Mouse (Mus musculus): ENCODE data around the gene Rin1.
"Not testable (repeated sequence)": the region's sequence is repeated elsewhere in the genome, so short reads cannot be mapped to it uniquely, and the experiment has no call there.

The Rin1 gene

DNA sequence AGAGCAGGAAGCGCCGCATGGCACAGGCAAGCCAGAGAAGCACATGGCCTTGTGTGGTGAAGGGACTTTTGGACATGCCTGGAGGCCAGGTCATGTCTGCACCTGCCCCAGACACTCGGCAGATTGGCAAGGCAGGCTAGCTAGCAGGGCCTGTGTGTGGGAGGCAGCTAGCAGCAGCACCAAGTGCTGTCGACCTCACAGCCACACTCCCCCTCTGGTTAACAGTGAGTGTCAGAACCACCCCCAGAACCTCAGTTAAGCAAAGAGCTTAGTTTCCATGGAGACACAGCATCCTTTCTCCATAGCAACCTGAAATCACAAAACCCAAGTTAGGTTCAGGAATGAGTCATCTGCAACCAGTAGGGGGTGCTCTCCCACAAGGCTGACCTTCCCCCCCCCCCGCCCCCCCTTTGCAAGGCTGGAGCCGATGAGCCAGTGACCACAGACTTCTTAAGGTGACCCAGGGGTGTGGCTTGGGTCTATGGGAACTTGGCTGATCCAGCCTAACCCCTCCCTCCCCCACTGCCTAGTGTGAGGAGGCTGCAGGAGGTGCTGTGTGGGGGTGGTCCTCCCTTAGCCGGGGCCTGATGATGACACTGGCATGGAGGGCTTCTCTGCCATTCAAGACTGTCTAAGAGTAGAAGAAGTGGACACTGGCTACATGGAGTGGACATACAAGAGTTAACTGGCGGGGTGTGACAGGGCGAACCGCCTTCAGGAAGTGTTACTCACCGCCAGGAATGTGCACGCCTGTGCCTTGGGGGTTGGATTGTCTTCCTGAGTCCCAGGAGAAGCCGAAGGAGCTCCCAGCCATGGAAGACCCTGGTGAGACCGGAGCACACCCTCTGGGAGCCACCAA, at the start of gene Rin1:
Rin1 (plus strand) TSS at position 435 of the 859 bp plus-strand sequence.
- in situ Hi-C loops (cut with MboI, MseI): no loop called here

GRCm38 (mm10) chr19:5001666-5002406, 48.4 kb upstream of the Rin1 start:
- in situ Hi-C loops (cut with MboI, MseI): no loop called here

DNA sequence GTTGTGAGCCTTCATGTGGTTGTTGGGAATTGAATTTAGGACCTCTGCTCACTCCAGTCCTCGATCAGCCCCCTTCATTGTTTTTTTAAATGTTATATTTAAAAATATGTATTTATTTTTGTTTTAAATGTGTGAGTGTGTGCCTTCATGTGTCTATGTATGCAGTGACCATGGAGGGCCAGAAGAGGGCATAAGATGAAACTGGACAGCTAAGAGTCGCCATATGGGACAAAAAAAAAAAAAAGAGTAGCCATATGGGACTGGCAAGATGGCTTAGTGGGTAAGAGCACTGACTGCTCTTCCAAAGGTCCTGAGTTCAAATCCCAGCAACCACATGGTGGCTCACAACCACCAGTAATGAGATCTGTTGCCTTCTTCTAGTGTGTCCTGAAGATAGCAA, 46.6 kb upstream of the Rin1 start:
- in situ Hi-C loops (cut with MboI, MseI): not testable (repeated sequence)

DNA sequence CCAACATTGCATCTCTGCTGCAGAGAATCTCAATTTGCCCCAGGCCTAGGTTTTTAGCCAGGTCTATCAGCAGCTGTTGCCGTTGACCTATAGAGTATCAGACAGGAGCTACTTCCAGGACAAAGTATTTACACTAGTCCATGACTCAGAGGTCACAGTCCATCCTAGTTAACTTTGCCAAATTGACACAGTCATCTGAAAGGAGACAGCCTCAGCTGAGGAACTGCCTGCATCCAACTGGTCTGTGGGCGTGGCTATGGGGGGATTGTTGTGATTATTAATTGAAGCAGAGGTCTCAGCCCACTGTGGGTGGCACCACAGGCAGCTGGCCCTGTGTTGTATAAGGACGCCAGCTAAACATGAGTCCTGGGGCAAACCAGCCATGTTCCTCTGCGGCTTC, 45.4 kb upstream of the Rin1 start:
- in situ Hi-C loops (cut with MboI, MseI): no loop called here

DNA sequence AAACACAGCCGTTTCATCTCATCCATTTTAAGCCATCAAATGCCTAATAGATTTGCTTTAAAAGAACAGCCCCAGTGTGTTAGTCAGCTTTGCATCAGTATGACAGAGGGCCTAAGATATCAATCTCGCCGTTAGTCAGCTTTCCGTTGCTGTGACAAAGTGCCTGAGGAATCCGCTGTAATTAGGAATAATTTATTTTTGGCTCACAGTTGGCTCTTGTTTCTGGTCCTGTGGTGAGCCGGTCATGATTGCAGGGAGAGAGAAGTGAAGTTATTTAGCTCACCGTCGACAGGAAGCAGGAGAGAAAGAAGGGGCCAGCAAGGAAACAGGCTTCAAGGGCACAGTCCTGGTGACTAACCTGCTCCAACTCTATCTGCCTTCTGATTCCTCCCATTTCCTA, 37.1 kb upstream of the Rin1 start:
- in situ Hi-C loops (cut with MboI, MseI): no loop called here

DNA sequence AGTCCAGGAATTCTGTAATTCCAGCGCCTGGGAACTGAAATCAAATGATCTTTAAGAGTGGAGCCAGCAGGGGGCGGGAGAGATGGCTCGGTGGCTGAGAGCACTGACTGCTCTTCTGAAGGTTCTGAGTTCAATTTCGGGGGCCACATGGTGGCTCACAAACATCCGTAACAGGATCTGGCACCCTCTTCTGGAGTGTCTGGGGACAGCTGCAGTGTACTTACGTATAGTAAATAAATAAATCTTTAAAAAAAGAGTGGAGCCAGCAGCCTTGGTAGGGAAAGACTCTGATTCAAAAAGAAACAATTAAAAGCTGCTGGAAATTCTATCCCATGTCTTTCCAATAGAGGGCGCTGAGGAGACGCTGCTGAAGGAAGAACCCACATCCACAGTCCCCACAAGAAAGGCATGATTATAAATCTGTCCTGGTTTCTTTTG, 35.3 kb upstream of the Rin1 start:
- in situ Hi-C loops (cut with MboI, MseI): no loop called here

GRCm38 (mm10) chr19:5016221-5016742, 34.0 kb upstream of the Rin1 start:
- in situ Hi-C loops (cut with MboI, MseI): no loop called here

DNA sequence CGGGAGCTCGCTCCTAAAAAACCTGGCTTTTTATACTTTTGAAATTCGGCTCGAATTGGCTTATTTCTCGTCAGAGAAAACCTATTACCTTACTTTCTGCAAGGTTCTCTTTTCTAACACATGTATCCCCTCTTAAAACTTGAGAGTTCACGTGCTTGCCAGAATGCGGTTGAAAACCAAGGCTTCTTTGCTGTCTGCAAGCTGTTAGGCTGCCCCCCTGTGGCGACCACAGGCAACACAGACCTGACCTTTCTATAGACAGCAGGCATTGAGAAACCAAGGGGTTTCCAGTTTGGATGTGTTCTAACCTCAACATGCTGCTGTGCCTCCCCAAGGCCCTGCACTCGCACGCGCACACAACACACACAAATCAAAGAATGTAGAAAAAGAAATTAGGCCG, 33.5 kb upstream of the Rin1 start:
- in situ Hi-C loops (cut with MboI, MseI): no loop called here

DNA sequence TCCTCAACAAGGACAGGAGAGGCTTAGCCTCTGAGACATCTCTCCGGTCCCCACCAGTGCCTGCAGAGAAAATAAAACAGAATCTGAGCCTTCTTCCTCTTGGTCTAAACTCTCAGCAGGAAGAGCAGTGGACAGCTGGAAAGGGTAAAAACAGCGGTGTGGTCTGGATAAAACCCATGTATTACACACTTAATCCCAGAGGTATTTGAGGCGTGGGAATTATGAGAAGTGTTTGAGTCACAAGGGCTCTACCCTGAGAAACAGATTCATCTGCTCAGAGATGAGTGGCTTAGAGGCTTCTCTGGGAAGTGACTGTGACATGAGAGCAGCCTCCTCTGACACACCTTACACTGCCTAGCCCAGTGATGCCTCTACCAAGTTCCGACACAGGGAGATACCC, 32.7 kb upstream of the Rin1 start:
- in situ Hi-C loops (cut with MboI, MseI): no loop called here

DNA sequence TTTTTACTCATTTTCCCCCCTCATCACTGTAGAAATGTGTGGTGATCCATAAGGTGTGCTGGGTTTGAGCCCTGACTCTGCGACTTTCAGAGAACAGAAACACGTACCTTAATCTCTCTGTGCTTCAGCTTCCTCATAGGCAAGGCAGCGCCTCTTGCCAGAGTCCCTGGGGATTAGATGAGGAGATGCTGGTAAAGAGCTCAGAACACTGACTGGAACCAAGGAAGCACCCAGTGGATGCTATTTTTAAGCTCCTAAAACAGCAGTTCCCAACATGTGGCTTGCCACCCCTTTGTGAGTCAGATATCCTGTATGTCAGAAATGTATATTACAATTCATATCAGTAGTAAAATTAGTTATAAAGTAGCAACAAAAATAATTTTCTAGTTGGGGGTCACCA, 32.1 kb upstream of the Rin1 start:
- in situ Hi-C loops (cut with MboI, MseI): no loop called here

DNA sequence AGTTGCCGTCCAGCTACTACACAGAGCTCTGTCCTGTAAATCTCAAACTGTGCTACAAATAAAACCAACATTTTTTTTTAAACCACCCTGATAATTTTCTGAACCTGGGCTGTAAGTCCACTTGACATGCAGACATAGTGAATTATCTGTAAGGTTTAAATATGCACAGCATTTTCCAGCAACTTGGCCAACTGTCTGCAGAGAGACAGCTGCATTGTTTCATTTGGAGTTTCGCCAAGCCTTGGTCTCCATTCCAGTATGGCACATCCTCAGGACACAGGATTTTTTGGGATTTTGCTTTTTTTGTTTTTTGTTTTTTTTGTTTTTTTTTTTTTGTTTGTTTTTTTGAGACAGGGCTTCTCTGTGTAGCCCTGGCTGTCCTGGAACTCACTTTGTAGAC, 28.9 kb upstream of the Rin1 start:
- in situ Hi-C loops (cut with MboI, MseI): no loop called here

DNA sequence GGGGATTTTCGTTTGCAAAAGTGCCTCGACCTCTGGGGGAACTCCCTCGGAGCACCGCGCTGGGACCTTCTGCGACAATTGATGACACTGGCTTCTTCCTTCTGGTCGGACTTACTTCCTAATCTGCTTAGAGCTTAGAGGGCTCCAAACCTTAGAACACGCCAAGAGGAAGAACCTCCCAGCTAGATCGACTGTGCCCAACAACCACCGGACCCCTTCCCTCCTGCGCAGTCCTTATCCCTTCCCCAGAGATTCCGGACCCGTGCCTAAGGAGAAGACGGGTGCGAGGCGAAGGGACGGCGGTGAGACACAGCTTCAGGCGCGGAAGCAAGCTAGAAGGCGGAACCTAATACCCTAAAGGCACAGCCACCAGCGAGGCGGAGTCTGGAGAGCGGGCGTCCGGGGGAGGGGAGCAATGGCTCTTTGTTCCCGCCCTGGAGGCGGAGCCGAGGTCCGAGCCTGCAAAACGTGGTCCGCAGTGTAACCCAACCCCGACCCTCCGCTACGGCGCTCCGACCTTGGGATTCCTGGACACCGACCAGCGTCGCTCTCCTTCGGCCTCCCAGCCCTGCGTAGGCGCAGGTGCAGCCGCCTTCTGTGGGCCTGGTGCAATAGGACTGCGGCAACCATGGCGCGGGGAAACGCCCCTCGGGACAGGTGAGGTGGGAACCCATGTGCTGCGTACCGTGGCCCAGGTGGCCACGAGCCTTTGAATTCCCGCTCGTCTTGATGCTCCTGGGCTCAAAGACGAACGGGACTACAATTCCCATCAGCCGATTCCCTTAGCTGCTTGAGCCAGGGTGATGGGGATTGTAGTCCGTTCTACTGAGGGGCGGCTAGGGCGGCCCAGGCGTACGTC, 26.4 kb upstream of the Rin1 start, which contains the start of gene Slc29a2:
Slc29a2 (plus strand) TSS at position 240 of the 859 bp plus-strand sequence.
- in situ Hi-C loops (cut with MboI, MseI): no loop called here

GRCm38 (mm10) chr19:5026111-5026510, 24.2 kb upstream of the Rin1 start:
- in situ Hi-C loops (cut with MboI, MseI): loop anchor here (5.0 kb wide), 1 partner anchor 51 kb away; no protein-coding TSS in a partner anchor

DNA sequence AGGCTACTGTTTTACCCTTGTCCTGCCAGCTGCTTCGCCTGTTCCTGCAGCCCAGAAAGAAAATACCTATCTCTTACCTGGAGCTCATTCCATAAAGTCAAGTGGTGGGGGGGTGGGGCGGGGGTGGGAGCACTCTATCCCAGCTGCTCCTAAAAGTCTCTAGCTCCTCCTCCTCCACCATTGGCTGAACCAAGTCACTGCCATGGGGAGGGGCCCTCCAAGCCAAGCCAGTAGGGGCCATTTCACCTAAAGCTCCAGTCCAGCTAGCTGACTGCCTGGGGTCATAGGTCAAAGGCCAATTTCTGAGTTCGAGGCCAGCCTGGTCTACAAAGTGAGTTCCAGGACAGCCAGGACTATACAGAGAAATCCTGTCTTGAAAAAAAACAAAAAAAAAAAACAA, 17.6 kb upstream of the Rin1 start:
- in situ Hi-C loops (cut with MboI, MseI): no loop called here

DNA sequence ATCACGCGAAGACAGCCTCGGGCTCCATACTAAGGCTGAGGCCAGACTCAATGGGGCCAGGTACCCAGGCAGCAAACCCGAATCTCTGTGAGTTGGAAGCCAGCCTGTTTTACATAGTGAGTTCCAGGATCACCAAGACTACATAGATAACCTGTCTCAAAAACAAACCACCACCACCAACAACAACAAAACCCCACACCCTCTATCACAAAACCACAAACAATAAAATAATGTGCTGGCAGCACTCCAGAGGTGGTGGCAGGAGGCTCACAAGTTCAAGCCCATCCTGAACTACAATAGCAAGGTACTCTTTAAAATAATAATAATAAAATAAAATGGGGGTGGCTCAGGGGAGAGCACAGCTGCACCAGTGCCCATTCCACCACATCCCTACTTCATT, 13.7 kb upstream of the Rin1 start:
- in situ Hi-C loops (cut with MboI, MseI): no loop called here

DNA sequence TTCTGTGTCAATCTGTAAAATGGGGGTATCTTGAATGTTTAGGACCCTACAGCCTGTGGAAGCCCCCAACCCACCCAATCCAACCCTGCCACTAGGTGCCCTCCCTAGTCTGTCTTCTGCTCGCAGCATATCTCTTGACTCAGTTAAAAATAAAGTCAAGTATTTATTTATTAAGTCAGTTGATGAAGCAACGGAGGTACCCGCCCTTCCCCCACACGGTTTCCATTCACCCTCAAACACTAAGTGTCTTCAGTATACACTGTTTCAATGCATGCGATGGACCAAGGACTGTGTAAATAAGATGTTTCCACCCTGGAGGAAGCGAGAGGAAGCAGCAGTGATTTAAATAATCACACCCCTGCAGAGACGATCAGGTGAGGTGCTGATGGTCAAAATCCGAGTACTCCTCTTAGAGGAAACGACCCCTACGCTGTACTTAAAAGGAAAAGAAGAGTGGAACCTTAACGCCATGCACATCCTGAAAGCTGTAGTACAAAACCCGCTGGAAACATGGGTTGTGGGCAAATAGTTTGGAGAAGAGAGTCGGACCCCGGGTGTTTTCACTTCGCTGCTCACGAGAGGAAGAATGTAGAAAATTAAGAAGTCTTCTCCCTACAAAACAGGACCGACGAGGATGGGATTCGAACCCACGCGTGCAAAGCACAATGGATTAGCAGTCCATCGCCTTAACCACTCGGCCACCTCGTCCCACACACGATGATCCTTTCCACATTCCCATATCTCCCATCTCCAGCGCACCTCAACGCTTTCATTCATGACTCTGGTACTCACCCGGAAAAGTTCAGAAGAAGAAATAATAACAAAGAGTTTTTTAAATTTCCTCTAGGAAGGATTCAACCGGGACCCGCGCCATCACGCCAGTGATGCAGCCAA, 12.4 kb upstream of the Rin1 start:
- in situ Hi-C loops (cut with MboI, MseI): no loop called here

DNA sequence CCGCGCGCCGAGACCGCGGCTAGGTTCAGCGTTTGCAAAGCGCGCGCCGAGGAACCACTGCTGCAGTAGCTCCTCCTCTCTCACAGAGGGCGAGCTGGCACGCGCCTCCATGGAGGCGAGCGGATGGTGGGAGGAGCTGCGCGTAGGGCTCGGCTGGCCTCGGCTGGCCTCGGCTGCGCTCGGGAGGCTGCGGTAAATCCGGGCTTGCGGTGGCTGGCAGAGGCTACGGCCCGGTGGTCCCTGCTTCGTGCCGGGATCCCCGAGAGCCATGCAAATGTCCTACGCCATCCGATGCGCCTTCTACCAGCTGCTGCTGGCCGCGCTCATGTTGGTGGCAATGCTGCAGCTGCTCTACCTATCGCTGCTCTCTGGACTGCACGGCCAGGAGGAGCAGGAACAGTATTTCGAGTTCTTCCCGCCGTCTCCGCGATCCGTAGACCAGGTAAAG, 11.5 kb upstream of the Rin1 start, which contains the start of the genes B4gat1 and AC124502.3:
B4gat1 (plus strand) TSS at position 118 of the 448 bp plus-strand sequence.
AC124502.3 (plus strand) TSS at position 183 of the 448 bp plus-strand sequence.
- in situ Hi-C loops (cut with MboI, MseI): no loop called here

GRCm38 (mm10) chr19:5039301-5040114, 10.8 kb upstream of the Rin1 start:
- in situ Hi-C loops (cut with MboI, MseI): loop anchor here (10.0 kb wide), 1 partner anchor 55 kb away; the partner anchor contains the start of gene Cnih2

DNA sequence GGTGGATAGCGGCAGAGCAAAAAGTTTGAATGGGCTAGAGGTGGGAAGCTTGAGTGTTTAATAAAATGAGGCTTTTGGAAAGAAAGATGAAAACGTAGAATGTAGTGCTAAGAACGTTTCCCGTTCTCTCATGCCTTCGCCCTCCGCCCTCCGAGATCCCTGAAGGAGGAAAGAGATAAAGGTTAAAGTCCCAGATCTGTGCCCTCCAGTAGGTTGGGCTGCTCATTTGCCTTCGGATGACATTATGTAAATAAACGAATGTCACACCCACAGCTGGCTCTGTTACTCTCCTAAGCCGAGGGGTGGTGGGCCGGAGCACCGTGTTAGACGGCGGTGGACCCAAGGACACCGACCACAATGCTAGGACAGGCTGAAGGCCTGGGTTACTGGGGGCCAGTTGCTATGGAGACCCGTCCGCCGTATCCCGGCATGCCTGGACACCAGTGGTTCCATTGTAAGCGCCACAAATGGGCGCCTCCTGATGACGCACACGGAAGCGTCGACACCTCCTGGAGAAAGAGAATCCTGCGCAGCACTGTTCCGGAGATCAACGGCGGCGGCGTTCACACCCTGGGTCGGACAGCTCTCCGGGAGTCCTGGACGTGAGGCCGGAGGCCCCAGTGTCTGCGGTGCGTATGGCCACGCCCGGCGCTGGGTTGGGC, 9.3 kb upstream of the Rin1 start, which contains the start of gene Brms1:
Brms1 (plus strand) TSS at position 493 of the 662 bp plus-strand sequence.
- in situ Hi-C loops (cut with MboI, MseI): loop anchor here (10.0 kb wide), 1 partner anchor 54 kb away; the partner anchor contains the start of gene Cnih2

Measured in regulatory T cell (primary cell).